Mouse (Mus musculus): ENCODE data around the gene Zfand2a. TPM values are rescaled to one million over a fixed set of nuclear protein-coding genes. Genes with fewer than 3 reads are reported as not detected.

Zfand2a gene
- polyA plus RNA-seq, 1 experiment from 2014 or later, result 6.7 TPM

DNA sequence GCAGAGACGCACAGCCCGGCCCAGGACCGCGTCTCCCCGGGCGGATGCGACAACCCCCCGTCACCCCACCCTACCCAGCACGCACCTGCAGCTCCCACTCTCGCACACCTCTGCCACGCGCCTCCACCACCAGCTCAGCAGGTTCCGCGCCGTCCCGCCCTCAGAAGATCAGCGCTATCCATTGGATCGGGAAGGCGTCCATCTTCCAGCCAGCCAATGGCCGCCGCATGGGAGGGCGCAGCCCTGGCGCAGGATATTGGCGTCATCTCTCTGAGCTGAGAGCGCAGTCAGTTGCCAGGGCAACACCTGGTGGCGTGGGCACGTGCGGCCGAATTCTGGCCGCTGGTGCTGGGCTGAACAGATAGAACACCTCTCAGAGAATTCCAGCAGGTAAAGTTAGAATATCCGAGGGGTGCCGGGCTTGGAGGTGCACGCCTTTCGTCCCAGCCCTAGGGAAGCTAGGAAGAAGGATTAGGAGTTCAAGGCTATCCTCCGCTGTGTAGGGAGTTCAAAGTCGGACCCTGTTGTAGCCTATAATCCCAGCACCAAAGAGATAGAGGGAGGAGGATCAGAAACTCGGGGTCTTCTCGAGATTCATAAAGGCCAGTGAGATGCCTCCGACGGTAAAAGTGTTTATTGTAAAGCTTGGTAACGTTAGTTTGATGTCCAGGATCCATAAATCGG, 23.8 kb downstream of the Zfand2a start, which contains the start of gene 3110082I17Rik:
Gene 3110082I17Rik (minus strand): TSS at position 144 of the 684 bp plus-strand sequence.
- no peaks in the 10 kb centered on the region for H3K27me3 ChIP-seq (replicated peaks; ENCODE audit: control insufficient read depth, insufficient read depth, low read length)
- 3% methylated on average over 40 of the region's 42 CpGs for WGBS
- peak within 1 kb of the TSS; percentile 90 for H3K4me2 ChIP-seq (replicated peaks; ENCODE audit: low read depth)
- no peaks in the 10 kb centered on the region for H3K4me1 ChIP-seq (replicated peaks; ENCODE audit: control insufficient read depth, insufficient read depth, low read length)
- H3K4me3 ChIP-seq (ENCODE audit: low read depth, low read length), result peak within 1 kb of the TSS; percentile 65
- H3K9ac ChIP-seq (ENCODE audit: low read depth, low read length), result peak within 1 kb of the TSS; percentile 58
- ATAC-seq, result peak; percentile 99
- no peaks in the 10 kb centered on the region for H3K36me3 ChIP-seq (ENCODE audit: control insufficient read depth, insufficient read depth)
- no peak within 1 kb of the TSS for H3K27ac ChIP-seq (ENCODE audit: low read depth, low read length)
- no peak for TF ChIP-seq CTCF (IDR thresholded peaks at IDR 0.05; ENCODE audit: low read depth)
- no peaks in the 10 kb centered on the region for H3K9me3 ChIP-seq (ENCODE audit: control insufficient read depth)

DNA sequence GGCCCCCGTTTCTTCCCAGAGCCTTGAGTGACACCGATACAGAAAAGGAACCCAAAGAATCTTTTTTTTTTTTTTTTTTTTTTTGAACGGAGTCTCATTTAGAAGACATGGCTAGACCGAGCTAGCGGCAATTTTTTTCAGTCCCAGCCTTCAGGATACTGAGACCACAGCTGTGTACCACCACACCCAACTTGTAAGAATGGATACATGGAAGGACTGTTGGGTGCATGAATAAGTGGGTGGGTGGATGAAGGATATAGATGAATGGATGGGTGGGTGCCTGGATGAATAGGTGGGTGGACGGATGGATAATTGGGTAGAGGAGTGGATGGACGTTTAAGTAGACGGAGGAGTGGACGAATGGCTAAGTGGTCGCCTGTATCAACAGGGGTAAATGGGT, 24.4 kb downstream of the Zfand2a start:
- Histone ChIP-seq H3K36me3 (ENCODE audit: control insufficient read depth, insufficient read depth) (no peaks in the 10 kb centered on the region; the same call in 1 of the 2 replicates), H3K27ac (ENCODE audit: low read depth, low read length) (no peak overlapping the region), H3K4me2 (replicated peaks; ENCODE audit: low read depth) (peak overlapping the region; percentile 90), H3K9me3 (ENCODE audit: control insufficient read depth) (no peaks in the 10 kb centered on the region), H3K4me1 (replicated peaks; ENCODE audit: control insufficient read depth, insufficient read depth, low read length) (no peaks in the 10 kb centered on the region), H3K4me3 (ENCODE audit: low read depth, low read length) (peak overlapping the region; percentile 65), H3K9ac (ENCODE audit: low read depth, low read length) (peak overlapping the region; percentile 58), H3K27me3 (replicated peaks; ENCODE audit: control insufficient read depth, insufficient read depth, low read length) (no peaks in the 10 kb centered on the region)
- peak; percentile 15; the same call in 1 of the 2 replicates for ATAC-seq
- no peak for TF ChIP-seq CTCF (IDR thresholded peaks at IDR 0.05; ENCODE audit: low read depth)
- 7% methylated on average over 10 of the region's 10 CpGs for WGBS

DNA sequence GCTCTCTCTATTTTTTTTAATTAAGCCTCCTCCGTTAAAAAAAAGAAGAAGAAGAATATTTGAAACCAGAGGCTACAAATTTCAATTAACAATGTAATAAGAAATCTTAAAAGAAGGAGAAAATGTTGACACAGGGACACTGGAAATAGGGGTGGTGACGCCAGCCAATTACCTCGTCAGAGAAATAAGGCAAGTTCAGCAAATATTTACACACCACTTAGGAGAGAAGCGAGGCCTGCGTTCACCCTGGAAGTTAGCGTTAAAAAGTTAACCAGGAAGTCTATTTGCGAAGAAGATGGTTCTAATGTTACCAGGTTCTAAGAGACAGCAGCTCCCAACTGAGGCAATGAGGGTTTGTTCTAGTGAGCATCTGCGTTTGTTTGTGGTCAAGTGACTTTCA, 27.1 kb downstream of the Zfand2a start:
- H3K4me1 ChIP-seq (replicated peaks; ENCODE audit: control insufficient read depth, insufficient read depth, low read length), result no peaks in the 10 kb centered on the region
- H3K36me3 ChIP-seq (ENCODE audit: control insufficient read depth, insufficient read depth), result no peaks in the 10 kb centered on the region; the same call in 1 of the 2 replicates
- H3K4me3 ChIP-seq (ENCODE audit: low read depth, low read length), result no peak overlapping the region
- H3K27me3 ChIP-seq (replicated peaks; ENCODE audit: control insufficient read depth, insufficient read depth, low read length), result no peaks in the 10 kb centered on the region
- no peak overlapping the region for H3K9ac ChIP-seq (ENCODE audit: low read depth, low read length)
- WGBS, result 45% methylated on average over 8 of the region's 8 CpGs
- no peak for TF ChIP-seq CTCF (IDR thresholded peaks at IDR 0.05; ENCODE audit: low read depth)
- no peaks in the 10 kb centered on the region for H3K9me3 ChIP-seq (ENCODE audit: control insufficient read depth)
- no peak for ATAC-seq
- no peak overlapping the region for H3K27ac ChIP-seq (ENCODE audit: low read depth, low read length)
- H3K4me2 ChIP-seq (replicated peaks; ENCODE audit: low read depth), result no peak overlapping the region

DNA sequence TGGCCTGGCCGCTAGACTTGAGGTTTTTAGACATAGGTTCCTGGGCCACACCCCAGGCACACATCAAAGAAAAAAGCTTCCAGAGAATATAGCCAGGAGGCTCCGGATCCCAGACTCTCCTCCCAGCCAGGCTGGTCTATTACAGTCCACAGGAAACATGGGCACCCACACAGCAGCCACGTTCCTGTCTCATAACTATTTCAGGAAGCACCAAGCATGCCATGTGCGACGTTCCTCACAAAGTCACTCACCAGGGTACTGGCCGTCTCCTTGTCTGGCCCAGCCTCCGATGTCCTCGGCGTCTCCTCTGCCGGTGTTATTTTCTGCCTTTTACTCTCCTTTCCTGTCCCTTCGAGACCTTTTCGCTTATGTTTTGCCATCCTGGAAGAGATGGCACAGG, 29.2 kb downstream of the Zfand2a start:
- H3K27me3 ChIP-seq (replicated peaks; ENCODE audit: control insufficient read depth, insufficient read depth, low read length), result no peaks in the 10 kb centered on the region
- no peaks in the 10 kb centered on the region for H3K9me3 ChIP-seq (ENCODE audit: control insufficient read depth)
- no peaks in the 10 kb centered on the region; the same call in 1 of the 2 replicates for H3K36me3 ChIP-seq (ENCODE audit: control insufficient read depth, insufficient read depth)
- H3K4me1 ChIP-seq (replicated peaks; ENCODE audit: control insufficient read depth, insufficient read depth, low read length), result no peaks in the 10 kb centered on the region
- no peak overlapping the region for H3K4me3 ChIP-seq (ENCODE audit: low read depth, low read length)
- WGBS, result 89% methylated on average over 12 of the region's 12 CpGs
- no peak overlapping the region for H3K27ac ChIP-seq (ENCODE audit: low read depth, low read length)
- no peak overlapping the region for H3K9ac ChIP-seq (ENCODE audit: low read depth, low read length)
- ATAC-seq, result no peak
- TF ChIP-seq CTCF (IDR thresholded peaks at IDR 0.05; ENCODE audit: low read depth), result no peak
- H3K4me2 ChIP-seq (replicated peaks; ENCODE audit: low read depth), result no peak overlapping the region

DNA sequence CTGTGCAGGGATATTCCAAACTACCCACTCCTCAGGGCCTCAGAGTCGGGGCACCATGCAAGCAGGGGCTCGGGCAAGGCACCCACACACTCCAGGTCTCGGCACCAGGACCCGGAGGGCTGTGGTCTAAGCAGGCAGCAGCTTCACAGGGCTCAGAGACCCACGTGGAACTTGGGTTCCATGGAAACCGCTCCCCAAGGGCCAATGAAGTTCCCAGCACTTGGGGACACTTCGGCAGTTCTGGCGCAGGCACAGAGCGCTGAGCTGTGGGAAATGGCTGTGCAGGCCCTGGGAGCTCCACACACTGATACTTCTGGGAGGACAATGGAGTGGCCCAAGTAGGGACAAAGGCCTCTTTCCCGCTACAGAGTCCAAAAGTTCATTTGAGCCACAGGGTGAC, 31.3 kb downstream of the Zfand2a start:
- ATAC-seq, result no peak
- Histone ChIP-seq H3K36me3 (ENCODE audit: control insufficient read depth, insufficient read depth) (no peaks in the 10 kb centered on the region; the same call in 1 of the 2 replicates), H3K27me3 (replicated peaks; ENCODE audit: control insufficient read depth, insufficient read depth, low read length) (no peaks in the 10 kb centered on the region), H3K9me3 (ENCODE audit: control insufficient read depth) (no peaks in the 10 kb centered on the region), H3K9ac (ENCODE audit: low read depth, low read length) (no peak overlapping the region), H3K27ac (ENCODE audit: low read depth, low read length) (no peak overlapping the region), H3K4me2 (replicated peaks; ENCODE audit: low read depth) (no peak overlapping the region), H3K4me3 (ENCODE audit: low read depth, low read length) (no peak overlapping the region), H3K4me1 (replicated peaks; ENCODE audit: control insufficient read depth, insufficient read depth, low read length) (no peaks in the 10 kb centered on the region)
- no peak for TF ChIP-seq CTCF (IDR thresholded peaks at IDR 0.05; ENCODE audit: low read depth)
- 85% methylated on average over 10 of the region's 10 CpGs for WGBS

DNA sequence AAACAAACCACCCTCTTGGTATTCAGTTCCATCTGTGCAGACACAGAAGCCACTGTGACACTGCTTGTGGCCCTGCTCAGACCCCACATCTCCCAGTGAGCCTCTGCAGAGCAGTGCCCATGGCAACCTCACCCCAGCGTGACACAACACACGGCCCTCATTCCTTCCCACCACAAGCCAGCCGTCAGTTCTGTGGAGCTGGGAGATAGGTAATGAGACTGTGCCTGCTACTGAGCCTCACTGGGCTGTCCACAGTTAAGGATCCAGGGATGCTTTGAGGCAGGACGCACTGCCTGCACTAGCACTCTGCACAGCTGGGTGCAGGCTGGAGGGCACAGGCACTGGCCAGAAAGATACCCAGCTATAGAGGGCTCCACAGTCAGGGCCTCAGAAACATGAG, 34.4 kb downstream of the Zfand2a start:
- no peak overlapping the region for H3K4me3 ChIP-seq (ENCODE audit: low read depth, low read length)
- H3K36me3 ChIP-seq (ENCODE audit: control insufficient read depth, insufficient read depth), result no peaks in the 10 kb centered on the region; the same call in 1 of the 2 replicates
- 50% methylated on average over 4 of the region's 4 CpGs for WGBS
- H3K4me2 ChIP-seq (replicated peaks; ENCODE audit: low read depth), result no peak overlapping the region
- H3K27me3 ChIP-seq (replicated peaks; ENCODE audit: control insufficient read depth, insufficient read depth, low read length), result no peaks in the 10 kb centered on the region
- H3K4me1 ChIP-seq (replicated peaks; ENCODE audit: control insufficient read depth, insufficient read depth, low read length), result no peaks in the 10 kb centered on the region
- no peak overlapping the region for H3K27ac ChIP-seq (ENCODE audit: low read depth, low read length)
- no peaks in the 10 kb centered on the region for H3K9me3 ChIP-seq (ENCODE audit: control insufficient read depth)
- ATAC-seq, result no peak
- no peak for TF ChIP-seq CTCF (IDR thresholded peaks at IDR 0.05; ENCODE audit: low read depth)
- no peak overlapping the region for H3K9ac ChIP-seq (ENCODE audit: low read depth, low read length)
